Mouse (Mus musculus): ENCODE measurements around the gene Gtf3c2. TPM values are rescaled to one million over a fixed set of nuclear protein-coding genes. Genes with fewer than 3 reads are reported as not detected.

Gene Gtf3c2
- polyA plus RNA-seq, 1 experiment: 59.2 TPM

DNA sequence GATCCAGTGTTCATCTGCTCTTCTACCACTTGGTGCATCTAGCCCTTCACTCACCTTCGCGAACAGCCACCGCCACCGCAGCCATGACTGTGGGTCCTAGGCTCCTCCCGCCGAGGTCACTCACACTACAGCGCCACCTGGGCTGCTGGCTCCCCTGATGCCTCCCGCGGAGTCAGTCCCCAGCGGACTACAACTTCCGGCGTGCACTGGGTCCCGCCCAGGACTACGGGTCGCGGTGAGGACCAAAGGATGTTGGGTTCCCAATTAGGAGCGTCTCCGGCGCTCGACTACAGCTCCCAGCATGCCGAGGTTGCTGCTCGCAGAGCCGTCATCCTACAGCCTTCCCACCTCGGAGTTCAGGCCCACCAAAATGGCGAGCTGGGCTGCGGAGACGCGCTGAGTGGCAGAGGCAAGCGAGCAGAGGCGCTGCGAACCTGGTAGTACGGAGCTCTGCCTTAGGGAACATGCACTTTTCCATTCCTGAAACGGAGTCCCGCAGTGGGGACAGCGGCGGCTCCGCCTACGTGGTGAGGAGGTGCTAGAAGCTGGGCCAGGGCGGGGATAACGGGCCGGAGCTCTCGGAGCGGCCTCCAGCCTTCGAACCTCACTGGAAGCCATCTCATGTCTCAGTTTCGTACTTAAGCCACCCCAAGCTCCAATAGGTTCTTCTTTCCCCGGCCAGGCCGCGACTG lies 13.1 kb upstream of the Gtf3c2 start, which contains the start of the genes Snx17 and Eif2b4:
TSS of gene Snx17 (plus strand) at position 289 of the 692 bp plus-strand sequence.
TSS of gene Eif2b4 (minus strand) at position 492 of the 692 bp plus-strand sequence.
- Histone ChIP-seq H3K4me1 (ENCODE audit: control insufficient read depth, insufficient read depth, low read length) (peaks cover 7% of the 10 kb centered on the region), H3K4me3 (replicated peaks; ENCODE audit: extremely low read depth, low read depth, low read length) (peak within 1 kb of the TSS; percentile 99)
- DNase-seq: peak; percentile 100
- peak; percentile 85; the same call in 1 of the 2 replicates for TF ChIP-seq POLR2A (IDR thresholded peaks at IDR 0.05; ENCODE audit: borderline replicate concordance, extremely low read depth, low read depth, low read length)
- 0 out of 2 replicates have a peak, but pooled peaks have one; percentile 11 for TF ChIP-seq CTCF (IDR thresholded peaks at IDR 0.05; ENCODE audit: insufficient read depth, low read length)
- WGBS: under 1% methylated on average over 48 of the region's 48 CpGs

- Histone ChIP-seq H3K4me3 (replicated peaks; ENCODE audit: extremely low read depth, low read depth, low read length) (peak overlapping the region; percentile 99), H3K4me1 (ENCODE audit: control insufficient read depth, insufficient read depth, low read length) (peaks cover 7% of the 10 kb centered on the region)
- WGBS: 12% methylated on average over 42 of the region's 42 CpGs
- no peak for TF ChIP-seq CTCF (IDR thresholded peaks at IDR 0.05; ENCODE audit: insufficient read depth, low read length)
- TF ChIP-seq POLR2A (IDR thresholded peaks at IDR 0.05; ENCODE audit: borderline replicate concordance, extremely low read depth, low read depth, low read length): no peak
- DNase-seq: no peak
Measured at GRCm38 (mm10) chr5:31192045-31192938, 12.3 kb upstream of the Gtf3c2 start.

GRCm38 (mm10) chr5:31190201-31190600 lies 10.3 kb upstream of the Gtf3c2 start:
- Histone ChIP-seq H3K4me3 (replicated peaks; ENCODE audit: extremely low read depth, low read depth, low read length) (no peak overlapping the region), H3K4me1 (ENCODE audit: control insufficient read depth, insufficient read depth, low read length) (peaks cover 7% of the 10 kb centered on the region)
- no peak for DNase-seq
- 90% methylated on average over 9 of the region's 9 CpGs for WGBS
- TF ChIP-seq POLR2A (IDR thresholded peaks at IDR 0.05; ENCODE audit: borderline replicate concordance, extremely low read depth, low read depth, low read length): no peak
- no peak for TF ChIP-seq CTCF (IDR thresholded peaks at IDR 0.05; ENCODE audit: insufficient read depth, low read length)

DNA sequence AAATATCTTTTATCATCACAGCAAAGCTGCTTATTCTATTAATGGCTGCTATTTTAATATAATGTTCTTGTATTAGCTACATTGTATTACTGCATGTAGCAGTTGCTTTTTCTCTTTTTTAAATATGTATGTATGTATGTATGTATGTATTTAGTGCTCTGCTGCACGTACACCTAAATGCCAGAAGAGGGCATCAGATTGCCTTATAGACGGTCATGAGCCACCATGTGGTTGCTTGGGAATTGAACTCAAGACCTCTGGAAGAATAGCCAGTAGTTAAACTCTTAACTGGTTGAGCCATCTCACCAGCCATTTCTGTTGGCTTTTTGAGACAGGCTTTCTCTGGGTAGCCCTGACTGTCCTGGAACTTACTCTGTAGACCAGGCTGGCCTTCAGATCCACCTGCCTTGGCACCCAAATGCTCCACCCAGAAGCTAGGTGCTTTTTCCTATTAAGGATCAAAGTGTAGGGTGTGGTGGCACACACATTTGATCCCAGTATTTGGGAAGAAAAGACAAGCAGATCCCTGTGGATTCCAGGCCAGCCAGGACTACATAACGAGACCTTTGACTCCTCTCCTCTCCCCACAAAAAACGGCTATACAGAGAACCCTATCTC lies 8.4 kb upstream of the Gtf3c2 start:
- no peak for TF ChIP-seq CTCF (IDR thresholded peaks at IDR 0.05; ENCODE audit: insufficient read depth, low read length)
- TF ChIP-seq POLR2A (IDR thresholded peaks at IDR 0.05; ENCODE audit: borderline replicate concordance, extremely low read depth, low read depth, low read length): no peak
- Histone ChIP-seq H3K4me3 (replicated peaks; ENCODE audit: extremely low read depth, low read depth, low read length) (no peak overlapping the region), H3K4me1 (ENCODE audit: control insufficient read depth, insufficient read depth, low read length) (peaks cover 4% of the 10 kb centered on the region; the same call in 1 of the 2 replicates)
- DNase-seq: no peak
- 72% methylated on average over 4 of the region's 4 CpGs for whole genome bisulfite sequencing

- TF ChIP-seq CTCF (IDR thresholded peaks at IDR 0.05; ENCODE audit: insufficient read depth, low read length) (no peak), POLR2A (IDR thresholded peaks at IDR 0.05; ENCODE audit: borderline replicate concordance, extremely low read depth, low read depth, low read length) (no peak)
- Histone ChIP-seq H3K4me1 (ENCODE audit: control insufficient read depth, insufficient read depth, low read length) (peaks cover 2% of the 10 kb centered on the region; the same call in 1 of the 2 replicates), H3K4me3 (replicated peaks; ENCODE audit: extremely low read depth, low read depth, low read length) (no peak overlapping the region)
- no peak for DNase-seq
- 44% methylated on average over 4 of the region's 4 CpGs for WGBS
Measured at GRCm38 (mm10) chr5:31183678-31184077, 3.7 kb upstream of the Gtf3c2 start.

DNA sequence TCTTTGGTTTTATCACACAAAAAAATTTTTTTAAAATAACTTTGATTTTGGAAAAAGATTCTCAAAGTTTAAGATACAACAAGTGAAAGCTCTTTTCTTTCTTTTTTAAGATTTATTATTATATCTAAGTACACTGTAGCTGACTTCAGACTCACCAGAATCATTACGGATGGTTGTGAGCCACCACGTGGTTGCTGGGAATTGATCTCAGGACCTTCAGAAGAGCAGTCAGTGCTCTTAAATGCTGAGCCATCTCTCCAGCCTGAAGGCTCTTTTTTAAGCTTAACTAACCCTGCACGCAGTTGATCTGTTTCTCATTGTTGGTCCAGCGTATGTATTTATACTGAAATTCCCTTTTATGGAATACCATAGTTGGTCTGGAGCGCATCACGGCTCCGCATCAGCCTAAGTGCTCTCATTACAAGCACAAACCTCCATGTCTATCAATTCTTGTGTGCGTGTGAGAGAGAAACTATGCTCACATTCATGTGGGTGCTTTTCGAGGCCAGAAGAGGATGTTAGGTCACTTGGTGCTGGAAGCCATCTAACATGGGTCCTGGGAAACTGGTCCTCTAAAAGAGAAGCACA lies 1.3 kb upstream of the Gtf3c2 start:
- DNase-seq: no peak
- Histone ChIP-seq H3K4me3 (replicated peaks; ENCODE audit: extremely low read depth, low read depth, low read length) (no peak overlapping the region), H3K4me1 (ENCODE audit: control insufficient read depth, insufficient read depth, low read length) (peaks cover 2% of the 10 kb centered on the region; the same call in 1 of the 2 replicates)
- TF ChIP-seq POLR2A (IDR thresholded peaks at IDR 0.05; ENCODE audit: borderline replicate concordance, extremely low read depth, low read depth, low read length) (no peak), CTCF (IDR thresholded peaks at IDR 0.05; ENCODE audit: insufficient read depth, low read length) (no peak)
- WGBS: 92% methylated on average over 9 of the region's 9 CpGs

GRCm38 (mm10) chr5:31179301-31179765 lies 611 bp downstream of the Gtf3c2 start:
- WGBS: 0% methylated on average over 25 of the region's 25 CpGs
- DNase-seq: no peak
- Histone ChIP-seq H3K4me1 (ENCODE audit: control insufficient read depth, insufficient read depth, low read length) (peaks cover 2% of the 10 kb centered on the region; the same call in 1 of the 2 replicates), H3K4me3 (replicated peaks; ENCODE audit: extremely low read depth, low read depth, low read length) (peak overlapping the region; percentile 91)
- TF ChIP-seq CTCF (IDR thresholded peaks at IDR 0.05; ENCODE audit: insufficient read depth, low read length) (no peak), POLR2A (IDR thresholded peaks at IDR 0.05; ENCODE audit: borderline replicate concordance, extremely low read depth, low read depth, low read length) (no peak)

GRCm38 (mm10) chr5:31168630-31169029 lies 11.3 kb downstream of the Gtf3c2 start:
- Histone ChIP-seq H3K4me3 (replicated peaks; ENCODE audit: extremely low read depth, low read depth, low read length) (no peak overlapping the region), H3K4me1 (ENCODE audit: control insufficient read depth, insufficient read depth, low read length) (no peaks in the 10 kb centered on the region)
- WGBS: 82% methylated on average over 4 of the region's 4 CpGs
- DNase-seq: no peak
- TF ChIP-seq POLR2A (IDR thresholded peaks at IDR 0.05; ENCODE audit: borderline replicate concordance, extremely low read depth, low read depth, low read length): no peak
- TF ChIP-seq CTCF (IDR thresholded peaks at IDR 0.05; ENCODE audit: insufficient read depth, low read length): no peak
